Mouse (Mus musculus) lung, adult 2 months (tissue): ENCODE measurements around the gene Tenm2.

Source experiments
- CTCF ChIP-seq: fragments of 200-500 bp; IDR thresholded peaks from 2 replicates; pipeline ENCODE4 v1.5.1; 2011; ENCODE audit warnings: mild to moderate bottlenecking, low read length, control low read depth; ENCODE audit not compliant: insufficient read depth
- POLR2A ChIP-seq: fragments of 200-500 bp; IDR thresholded peaks from 2 replicates; pipeline ENCODE4 v1.6.1; 2011; ENCODE audit warnings: low read depth, mild to moderate bottlenecking, control low read depth, low read length, borderline replicate concordance; ENCODE audit errors: extremely low read depth

- no peak for TF ChIP-seq CTCF
- TF ChIP-seq POLR2A: no peak
These were observed 1126.6 kb downstream of the Tenm2 start for GRCm38 (mm10) chr11:36108970-36109731.
